Mouse (Mus musculus) bone marrow macrophage, adult 2 months (primary cell): ENCODE data around the gene Gm6217.

Experiments used
- CTCF ChIP-seq: IDR thresholded peaks from 2 replicates; pipeline ENCODE4 v1.5.1; 2012; ENCODE audit warnings: low read depth, mild to moderate bottlenecking, low read length, moderate library complexity
- POLR2A ChIP-seq: IDR thresholded peaks from 2 replicates; pipeline ENCODE4 v1.6.1; 2012; ENCODE audit warnings: mild to moderate bottlenecking, low read depth, low read length, borderline replicate concordance

GRCm38 (mm10) chr1:82975750-82976149, 44.6 kb upstream of the Gm6217 start:
- TF ChIP-seq POLR2A (no peak), CTCF (no peak)
